Mouse (Mus musculus) adrenal gland, postnatal 36 days (tissue): ENCODE data around the gene Smarca1. TPM values are rescaled to one million over a fixed set of nuclear protein-coding genes. Genes with fewer than 3 reads are reported as not detected.
A peak's percentile ranks its signal among the peaks of the same experiment; 100 is the strongest.

ENCODE experiments used
- DNase-seq, 2 experiments: peaks; one replicate each; pipeline ENCODE4 v3.0.0; 2021; ENCODE audit warnings: mixed read lengths in 1 of 2
- long read RNA-seq, 2 experiments: library from polyadenylated mRNA; stranded (forward); transcript quantifications; one replicate each; pipeline ENCODE4 v2.0.0; 2021; ENCODE audit warnings: borderline sequencing depth in 2 of 2
- total RNA-seq, 2 experiments: library from RNA; stranded (reverse); gene quantifications; 2 replicates each; pipeline ENCODE4 v1.2.3; 2021

The Smarca1 gene
- 10 to 100 TPM; 31.9 to 66.0 TPM for total RNA-seq
- long read RNA-seq, experiment 1, full-length matches to known transcripts = 6 of 42 reads
- long read RNA-seq, experiment 1, partial matches to known transcripts = 15 of 42 reads
- long read RNA-seq, experiment 1, other reads (novel, unspliced or antisense) = 21 of 42 reads
- long read RNA-seq, experiment 2, partial matches to known transcripts = 0 of 2 reads
- long read RNA-seq, experiment 2, other reads (novel, unspliced or antisense) = 1 of 2 reads

GRCm38 (mm10) chrX:47892431-47893024 lies at the start of gene Smarca1:
TSS of gene Smarca1 (minus strand) at chrX:47892974.
- peak in 1 of 2 experiments; percentile 23 for DNase-seq

GRCm38 (mm10) chrX:47937740-47938139 lies 45.0 kb upstream of the Smarca1 start:
- DNase-seq = peak; percentile 12 to 28

GRCm38 (mm10) chrX:47936885-47937284 lies 44.1 kb upstream of the Smarca1 start:
- no peak for DNase-seq

GRCm38 (mm10) chrX:47934352-47934751 lies 41.6 kb upstream of the Smarca1 start:
- DNase-seq = no peak

GRCm38 (mm10) chrX:47930449-47930848 lies 37.7 kb upstream of the Smarca1 start:
- DNase-seq = no peak

GRCm38 (mm10) chrX:47927981-47928380 lies 35.2 kb upstream of the Smarca1 start:
- no peak for DNase-seq

GRCm38 (mm10) chrX:47920541-47920940 lies 27.8 kb upstream of the Smarca1 start:
- DNase-seq = no peak

GRCm38 (mm10) chrX:47916831-47917230 lies 24.1 kb upstream of the Smarca1 start:
- DNase-seq = peak in 1 of 2 experiments; percentile 16

GRCm38 (mm10) chrX:47913543-47913938 lies 20.8 kb upstream of the Smarca1 start:
- DNase-seq = no peak

- DNase-seq = peak; percentile 10 to 12
Measured at GRCm38 (mm10) chrX:47912904-47913542, 20.2 kb upstream of the Smarca1 start.

- DNase-seq = peak; percentile 76 to 82
Measured at GRCm38 (mm10) chrX:47912306-47912792, 19.6 kb upstream of the Smarca1 start, which contains the start of gene Ocrl. TSS of gene Ocrl (plus strand) at chrX:47912387.

- DNase-seq = peak; percentile 11 to 28
Measured at GRCm38 (mm10) chrX:47891907-47892430, 805 bp downstream of the Smarca1 start.

- DNase-seq = peak in 1 of 2 experiments; percentile 2
Measured at GRCm38 (mm10) chrX:47891243-47891906, 1.4 kb downstream of the Smarca1 start.

- no peak for DNase-seq
Measured at GRCm38 (mm10) chrX:47887401-47887800, 5.4 kb downstream of the Smarca1 start.

- DNase-seq = no peak
Measured at GRCm38 (mm10) chrX:47882813-47883212, 10.0 kb downstream of the Smarca1 start.

- DNase-seq = peak; percentile 27 to 35
Measured at GRCm38 (mm10) chrX:47880052-47880451, 12.7 kb downstream of the Smarca1 start.

GRCm38 (mm10) chrX:47858544-47858943 lies 34.2 kb downstream of the Smarca1 start:
- no peak for DNase-seq

GRCm38 (mm10) chrX:47835835-47836195 lies 57.0 kb downstream of the Smarca1 start:
- no peak for DNase-seq

GRCm38 (mm10) chrX:47835098-47835834 lies 57.5 kb downstream of the Smarca1 start:
- DNase-seq = no peak

- no peak for DNase-seq
Measured at GRCm38 (mm10) chrX:47833431-47833830, 59.3 kb downstream of the Smarca1 start.

GRCm38 (mm10) chrX:47820566-47820965 lies 72.2 kb downstream of the Smarca1 start:
- DNase-seq = no peak

- no peak for DNase-seq
Measured at GRCm38 (mm10) chrX:47808717-47809116, 84.1 kb downstream of the Smarca1 start.
